Mouse (Mus musculus) liver (tissue): ENCODE results near the gene Dnmt3b.
"Not testable (repeated sequence)": the region's sequence is repeated elsewhere in the genome, so short reads cannot be mapped to it uniquely, and the experiment has no call there.

Experiments
- DNase-seq: peaks from one replicate; pipeline ENCODE4 v3.0.0-alpha.2; 2020; ENCODE audit warnings: mixed read lengths

Dnmt3b gene

GRCm38 (mm10) chr2:153717861-153718260 is 68.6 kb downstream of the Dnmt3b start:
- DNase-seq: not testable (repeated sequence)

DNA sequence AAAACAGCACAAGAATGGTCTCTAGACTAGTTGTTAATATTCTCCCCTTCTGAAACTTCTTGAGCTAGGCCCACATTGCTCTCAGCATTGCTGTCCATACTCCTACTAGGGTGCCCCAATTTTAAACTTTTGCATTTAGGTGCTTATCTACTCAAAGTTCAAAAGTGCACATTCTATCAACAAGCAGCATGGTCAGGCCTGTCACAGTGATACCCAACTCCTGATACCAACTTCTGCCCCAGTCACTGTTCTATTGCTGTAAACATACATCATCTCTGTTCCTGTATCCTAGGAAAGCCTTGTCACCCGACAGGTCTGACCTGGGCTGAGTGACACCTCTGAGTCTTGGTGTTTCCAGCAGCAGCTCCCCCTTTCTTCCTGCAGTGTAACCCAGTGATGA is 73.8 kb downstream of the Dnmt3b start:
- no peak for DNase-seq

- peak; percentile 32 for DNase-seq
Measured at GRCm38 (mm10) chr2:153724424-153724823, 75.2 kb downstream of the Dnmt3b start.

GRCm38 (mm10) chr2:153724871-153725270 is 75.6 kb downstream of the Dnmt3b start:
- no peak for DNase-seq

DNA sequence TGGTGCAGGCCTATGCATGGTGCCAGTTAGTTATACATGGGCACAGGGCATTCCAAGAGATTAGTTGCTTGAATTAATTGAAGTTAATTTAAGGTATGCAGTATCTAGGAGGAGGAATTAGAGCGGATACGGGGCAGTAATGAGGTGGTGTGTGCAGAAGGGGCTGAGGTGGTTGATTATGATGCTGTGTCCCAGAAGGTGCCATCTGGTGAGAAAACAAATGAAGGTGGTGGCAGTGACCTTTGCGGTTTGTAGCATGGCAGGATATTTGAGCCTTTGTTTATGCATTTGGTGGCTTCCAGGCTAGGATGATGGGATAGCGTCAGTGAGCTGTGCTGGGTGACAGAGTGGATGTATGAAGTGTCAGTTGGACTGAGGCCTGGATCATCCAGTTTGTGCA is 76.0 kb downstream of the Dnmt3b start:
- no peak for DNase-seq

GRCm38 (mm10) chr2:153734033-153734432 is 84.8 kb downstream of the Dnmt3b start:
- no peak for DNase-seq
